Mouse (Mus musculus) kidney, postnatal 10 days (tissue): ENCODE measurements around the gene Tmem130.
"Not testable (repeated sequence)": the region's sequence is repeated elsewhere in the genome, so short reads cannot be mapped to it uniquely, and the experiment has no call there.

ENCODE experiments used
- DNase-seq: peaks from one replicate; pipeline ENCODE4 v3.0.0; 2021; ENCODE audit warnings: mixed read lengths

Gene Tmem130

DNA sequence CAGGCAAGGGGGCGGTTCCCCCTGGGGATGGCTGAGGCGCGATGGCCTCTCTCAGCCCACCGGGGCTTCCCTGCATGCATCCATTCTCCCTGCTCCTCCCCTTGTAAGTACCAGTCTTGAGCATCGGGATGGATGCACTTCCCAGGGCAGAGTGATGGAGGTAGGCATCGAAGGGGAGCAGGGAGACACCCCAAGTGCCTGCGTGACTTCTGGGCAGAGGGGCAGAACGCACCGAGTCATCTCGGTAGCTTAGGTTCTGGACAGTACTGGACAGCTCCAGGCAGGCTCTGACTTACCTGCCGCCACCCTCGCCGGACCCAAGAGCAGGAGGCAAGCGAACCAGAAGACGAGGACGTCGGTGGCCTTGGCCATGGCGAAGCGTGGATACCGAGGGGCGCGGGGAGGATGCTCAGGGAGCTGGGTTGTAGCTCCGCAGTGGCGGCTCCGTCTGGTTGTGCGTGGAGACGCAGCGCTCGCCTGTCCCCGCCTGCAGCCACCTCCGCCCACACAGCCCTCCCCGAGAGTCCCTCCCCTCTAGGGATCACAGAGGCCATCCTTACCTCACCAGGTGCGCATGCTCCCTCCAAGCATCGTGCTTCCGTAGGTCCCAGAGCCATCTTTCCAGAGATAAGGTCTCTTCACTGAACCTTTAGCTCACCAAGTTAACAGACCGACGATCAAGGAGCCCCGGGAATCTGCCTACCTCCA, at the start of gene Tmem130:
Gene Tmem130, minus strand, starts transcription at position 658 of the 708 bp plus-strand sequence.
- DNase-seq = peak; percentile 25

- DNase-seq = no peak
Measured at GRCm38 (mm10) chr5:144806931-144807330, 45.3 kb upstream of the Tmem130 start.

DNA sequence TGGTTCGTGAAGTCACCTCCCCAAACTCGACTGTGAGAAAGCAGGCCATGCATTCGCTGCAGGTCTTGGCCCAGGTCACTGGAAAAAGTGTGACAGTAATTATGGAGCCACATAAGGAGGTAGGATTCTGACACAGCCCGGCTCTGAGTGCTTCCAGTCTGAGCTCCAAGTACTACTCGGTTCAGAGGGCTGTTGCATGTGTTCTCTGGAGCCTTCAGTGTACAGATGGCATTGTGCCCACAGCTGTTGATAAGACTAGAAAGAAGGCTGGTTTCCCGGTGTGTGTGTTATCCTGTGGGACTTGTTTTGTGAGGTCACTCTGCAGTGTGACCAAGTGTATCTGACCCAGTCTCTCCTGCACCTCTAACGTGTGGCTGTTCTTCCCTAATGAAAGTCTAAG, 42.6 kb upstream of the Tmem130 start:
- no peak for DNase-seq

- no peak for DNase-seq
Measured at GRCm38 (mm10) chr5:144803066-144803465, 41.4 kb upstream of the Tmem130 start.

GRCm38 (mm10) chr5:144797116-144797515, 35.5 kb upstream of the Tmem130 start:
- no peak for DNase-seq

- peak; percentile 34 for DNase-seq
Measured at GRCm38 (mm10) chr5:144794687-144795086, 33.1 kb upstream of the Tmem130 start.

DNA sequence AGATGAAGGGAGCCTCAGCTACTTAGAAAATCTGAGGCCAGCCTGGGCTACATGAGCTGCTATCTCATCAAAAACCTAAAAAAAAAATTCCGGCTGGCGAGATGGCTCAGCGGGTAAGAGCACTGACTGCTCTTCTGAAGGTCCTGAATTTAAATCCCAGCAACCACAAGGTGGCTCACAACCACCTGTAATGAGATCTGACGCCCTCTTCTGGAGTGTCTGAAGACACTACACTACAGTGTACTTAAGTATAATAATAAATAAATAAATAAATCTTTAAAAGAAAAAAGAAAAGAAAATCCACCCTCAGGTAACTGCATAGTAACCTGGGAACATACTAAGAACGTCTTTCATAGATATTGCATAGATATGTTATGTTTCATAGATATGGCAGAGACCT, 31.8 kb upstream of the Tmem130 start:
- DNase-seq = no peak

GRCm38 (mm10) chr5:144786464-144786863, 24.8 kb upstream of the Tmem130 start:
- DNase-seq = no peak

GRCm38 (mm10) chr5:144780654-144781053, 19.0 kb upstream of the Tmem130 start:
- DNase-seq = no peak

DNA sequence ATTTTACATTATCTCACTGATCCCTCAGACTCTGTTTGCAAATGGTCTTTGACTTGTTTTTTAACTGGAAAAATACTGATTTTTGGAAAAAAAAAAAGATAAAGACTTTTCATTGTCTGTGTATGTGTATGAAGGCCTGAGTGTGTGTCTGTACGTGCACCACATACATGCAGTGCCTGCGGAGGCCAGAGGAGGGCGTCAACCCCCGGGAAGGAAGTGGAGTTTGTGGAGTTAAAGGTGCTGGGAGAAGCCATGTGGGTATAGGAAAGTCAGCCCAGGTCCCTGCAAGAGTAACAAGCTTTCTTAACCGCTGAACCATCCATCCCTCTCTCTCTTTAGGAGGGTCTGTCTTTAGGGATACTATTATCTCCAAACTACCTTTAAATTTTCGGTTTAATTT, 11.6 kb upstream of the Tmem130 start:
- DNase-seq = no peak

GRCm38 (mm10) chr5:144769067-144769482, 7.5 kb upstream of the Tmem130 start:
- no peak for DNase-seq

- peak; percentile 94 for DNase-seq
Measured at GRCm38 (mm10) chr5:144767911-144768841, 6.6 kb upstream of the Tmem130 start.

GRCm38 (mm10) chr5:144767106-144767798, 5.6 kb upstream of the Tmem130 start, which contains the start of gene Trrap:
Gene Trrap (plus strand): TSS chr5:144767732.
- not testable (repeated sequence) for DNase-seq

GRCm38 (mm10) chr5:144766646-144767045, 5.0 kb upstream of the Tmem130 start:
- no peak for DNase-seq

- no peak for DNase-seq
Measured at GRCm38 (mm10) chr5:144766026-144766425, 4.4 kb upstream of the Tmem130 start.

DNA sequence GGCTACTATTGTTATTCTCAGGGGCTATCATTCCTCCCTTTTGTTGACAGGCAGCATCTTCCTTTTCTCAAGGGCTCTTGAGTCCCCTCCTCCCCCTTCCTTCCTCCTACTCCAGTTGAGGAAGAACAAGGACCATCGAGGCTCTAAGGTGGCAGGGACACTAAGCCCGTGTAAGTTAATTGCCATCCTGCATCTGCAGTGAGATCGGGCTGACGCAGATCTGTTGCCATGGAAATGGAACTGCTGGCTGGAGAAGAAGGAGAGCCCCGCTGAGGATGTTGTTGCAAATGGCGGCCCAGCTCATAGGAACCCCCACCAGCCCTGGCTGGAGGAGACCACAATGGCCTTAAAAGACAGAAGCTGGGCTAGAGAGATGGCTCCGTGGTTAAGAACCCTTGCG, 3.2 kb downstream of the Tmem130 start:
- no peak for DNase-seq

GRCm38 (mm10) chr5:144757402-144757801, 4.2 kb downstream of the Tmem130 start:
- no peak for DNase-seq

- no peak for DNase-seq
Measured at GRCm38 (mm10) chr5:144755191-144755590, 6.4 kb downstream of the Tmem130 start.

GRCm38 (mm10) chr5:144753041-144753440, 8.6 kb downstream of the Tmem130 start:
- peak; percentile 65 for DNase-seq

GRCm38 (mm10) chr5:144752432-144752831, 9.2 kb downstream of the Tmem130 start:
- peak; percentile 32 for DNase-seq

DNA sequence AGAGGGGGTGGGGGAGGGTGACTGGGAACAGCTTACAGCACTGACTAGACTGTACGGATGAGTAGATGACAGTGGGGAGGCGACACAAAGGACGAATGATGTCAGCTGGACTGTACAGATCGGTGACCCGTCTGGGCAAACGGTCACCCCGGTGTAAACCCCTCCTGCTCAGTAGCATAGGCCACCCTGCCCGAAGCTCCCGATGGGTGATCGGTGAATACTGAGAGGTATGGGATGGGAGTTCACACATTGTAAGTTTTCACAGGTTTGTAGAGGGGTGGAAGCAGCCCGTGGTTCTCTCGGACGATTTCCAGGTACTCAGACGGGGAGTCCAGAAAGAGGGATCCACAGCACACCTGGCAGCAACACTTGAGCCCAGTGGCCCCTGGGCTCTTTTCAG, 24.5 kb downstream of the Tmem130 start:
- no peak for DNase-seq

GRCm38 (mm10) chr5:144734949-144735348, 26.7 kb downstream of the Tmem130 start:
- DNase-seq = peak; percentile 81

- peak; percentile 74 for DNase-seq
Measured at GRCm38 (mm10) chr5:144733953-144734352, 27.7 kb downstream of the Tmem130 start.
